Mouse (Mus musculus): ENCODE data around the gene St6galnac3. TPM values are rescaled to one million over a fixed set of nuclear protein-coding genes. Genes with fewer than 3 reads are reported as not detected.

The St6galnac3 gene
- polyA plus RNA-seq, 1 experiment, result 16.7 TPM

GRCm38 (mm10) chr3:153699086-153699485 lies 25.9 kb downstream of the St6galnac3 start:
- Histone ChIP-seq H3K27ac (ENCODE audit: insufficient read depth, low read length) (no peak overlapping the region), H3K4me1 (ENCODE audit: control insufficient read depth, insufficient read depth, low read length) (no peaks in the 10 kb centered on the region), H3K4me3 (ENCODE audit: insufficient read depth, low read length) (no peak overlapping the region)
- TF ChIP-seq CTCF (IDR thresholded peaks at IDR 0.05; ENCODE audit: extremely low read depth, insufficient read depth, low read length) (no peak), POLR2A (IDR thresholded peaks at IDR 0.05; ENCODE audit: extremely low read depth, insufficient read depth, low read length) (no peak)

GRCm38 (mm10) chr3:153692978-153693377 lies 32.0 kb downstream of the St6galnac3 start:
- Histone ChIP-seq H3K4me3 (ENCODE audit: insufficient read depth, low read length) (no peak overlapping the region), H3K4me1 (ENCODE audit: control insufficient read depth, insufficient read depth, low read length) (peaks cover 1% of the 10 kb centered on the region), H3K27ac (ENCODE audit: insufficient read depth, low read length) (no peak overlapping the region)
- TF ChIP-seq CTCF (IDR thresholded peaks at IDR 0.05; ENCODE audit: extremely low read depth, insufficient read depth, low read length) (no peak), POLR2A (IDR thresholded peaks at IDR 0.05; ENCODE audit: extremely low read depth, insufficient read depth, low read length) (no peak)

- Histone ChIP-seq H3K4me1 (ENCODE audit: control insufficient read depth, insufficient read depth, low read length) (peaks cover 1% of the 10 kb centered on the region), H3K4me3 (ENCODE audit: insufficient read depth, low read length) (no peak overlapping the region), H3K27ac (ENCODE audit: insufficient read depth, low read length) (no peak overlapping the region)
- TF ChIP-seq CTCF (IDR thresholded peaks at IDR 0.05; ENCODE audit: extremely low read depth, insufficient read depth, low read length) (no peak), POLR2A (IDR thresholded peaks at IDR 0.05; ENCODE audit: extremely low read depth, insufficient read depth, low read length) (no peak)
Observed at GRCm38 (mm10) chr3:153692206-153692813, 32.7 kb downstream of the St6galnac3 start.

- Histone ChIP-seq H3K27ac (ENCODE audit: insufficient read depth, low read length) (no peak overlapping the region), H3K4me3 (ENCODE audit: insufficient read depth, low read length) (no peak overlapping the region), H3K4me1 (ENCODE audit: control insufficient read depth, insufficient read depth, low read length) (peaks cover 1% of the 10 kb centered on the region)
- no peak for TF ChIP-seq POLR2A (IDR thresholded peaks at IDR 0.05; ENCODE audit: extremely low read depth, insufficient read depth, low read length)
- no peak for TF ChIP-seq CTCF (IDR thresholded peaks at IDR 0.05; ENCODE audit: extremely low read depth, insufficient read depth, low read length)
Observed at GRCm38 (mm10) chr3:153691537-153691936, 33.4 kb downstream of the St6galnac3 start.

GRCm38 (mm10) chr3:153690553-153690952 lies 34.4 kb downstream of the St6galnac3 start:
- Histone ChIP-seq H3K4me3 (ENCODE audit: insufficient read depth, low read length) (no peak overlapping the region), H3K4me1 (ENCODE audit: control insufficient read depth, insufficient read depth, low read length) (peaks cover 1% of the 10 kb centered on the region), H3K27ac (ENCODE audit: insufficient read depth, low read length) (peak overlapping the region; percentile 1; the same call in 1 of the 2 replicates)
- TF ChIP-seq POLR2A (IDR thresholded peaks at IDR 0.05; ENCODE audit: extremely low read depth, insufficient read depth, low read length), result no peak
- no peak for TF ChIP-seq CTCF (IDR thresholded peaks at IDR 0.05; ENCODE audit: extremely low read depth, insufficient read depth, low read length)

GRCm38 (mm10) chr3:153689793-153690291 lies 35.1 kb downstream of the St6galnac3 start:
- Histone ChIP-seq H3K4me1 (ENCODE audit: control insufficient read depth, insufficient read depth, low read length) (peaks cover 1% of the 10 kb centered on the region), H3K27ac (ENCODE audit: insufficient read depth, low read length) (peak overlapping the region; percentile 39; the same call in 1 of the 2 replicates), H3K4me3 (ENCODE audit: insufficient read depth, low read length) (no peak overlapping the region)
- no peak for TF ChIP-seq POLR2A (IDR thresholded peaks at IDR 0.05; ENCODE audit: extremely low read depth, insufficient read depth, low read length)
- TF ChIP-seq CTCF (IDR thresholded peaks at IDR 0.05; ENCODE audit: extremely low read depth, insufficient read depth, low read length), result no peak

GRCm38 (mm10) chr3:153687896-153688295 lies 37.1 kb downstream of the St6galnac3 start:
- Histone ChIP-seq H3K4me1 (ENCODE audit: control insufficient read depth, insufficient read depth, low read length) (peaks cover 1% of the 10 kb centered on the region; the same call in 1 of the 2 replicates), H3K4me3 (ENCODE audit: insufficient read depth, low read length) (no peak overlapping the region), H3K27ac (ENCODE audit: insufficient read depth, low read length) (peak overlapping the region; percentile 97)
- TF ChIP-seq POLR2A (IDR thresholded peaks at IDR 0.05; ENCODE audit: extremely low read depth, insufficient read depth, low read length) (no peak), CTCF (IDR thresholded peaks at IDR 0.05; ENCODE audit: extremely low read depth, insufficient read depth, low read length) (no peak)

GRCm38 (mm10) chr3:153684909-153685308 lies 40.1 kb downstream of the St6galnac3 start:
- Histone ChIP-seq H3K4me1 (ENCODE audit: control insufficient read depth, insufficient read depth, low read length) (peaks cover 1% of the 10 kb centered on the region; the same call in 1 of the 2 replicates), H3K4me3 (ENCODE audit: insufficient read depth, low read length) (no peak overlapping the region), H3K27ac (ENCODE audit: insufficient read depth, low read length) (no peak overlapping the region)
- no peak for TF ChIP-seq CTCF (IDR thresholded peaks at IDR 0.05; ENCODE audit: extremely low read depth, insufficient read depth, low read length)
- TF ChIP-seq POLR2A (IDR thresholded peaks at IDR 0.05; ENCODE audit: extremely low read depth, insufficient read depth, low read length), result no peak

- Histone ChIP-seq H3K27ac (ENCODE audit: insufficient read depth, low read length) (no peak overlapping the region), H3K4me1 (ENCODE audit: control insufficient read depth, insufficient read depth, low read length) (0 out of 2 replicates have a peak, but pooled peaks cover 2% of the 10 kb centered on the region), H3K4me3 (ENCODE audit: insufficient read depth, low read length) (no peak overlapping the region)
- TF ChIP-seq CTCF (IDR thresholded peaks at IDR 0.05; ENCODE audit: extremely low read depth, insufficient read depth, low read length) (no peak), POLR2A (IDR thresholded peaks at IDR 0.05; ENCODE audit: extremely low read depth, insufficient read depth, low read length) (no peak)
Observed at GRCm38 (mm10) chr3:153682303-153682702, 42.7 kb downstream of the St6galnac3 start.

GRCm38 (mm10) chr3:153681720-153682119 lies 43.3 kb downstream of the St6galnac3 start:
- H3K4me3 ChIP-seq (ENCODE audit: insufficient read depth, low read length), result no peak overlapping the region

More at GRCm38 (mm10) chr3:153681720-153682119, 43.3 kb downstream of the St6galnac3 start:
- TF ChIP-seq POLR2A (IDR thresholded peaks at IDR 0.05; ENCODE audit: extremely low read depth, insufficient read depth, low read length), result no peak
- no peak for TF ChIP-seq CTCF (IDR thresholded peaks at IDR 0.05; ENCODE audit: extremely low read depth, insufficient read depth, low read length)
- Histone ChIP-seq H3K4me1 (ENCODE audit: control insufficient read depth, insufficient read depth, low read length) (0 out of 2 replicates have a peak, but pooled peaks cover 2% of the 10 kb centered on the region), H3K27ac (ENCODE audit: insufficient read depth, low read length) (no peak overlapping the region)
